Mouse (Mus musculus): Measurements from ENCODE around the gene Rock2. TPM values are rescaled to one million over a fixed set of nuclear protein-coding genes. Genes with fewer than 3 reads are reported as not detected.

Rock2 gene
- polyA plus RNA-seq, 1 experiment = 5.9 TPM

GRCm38 (mm10) chr12:16872006-16872405 lies 22.7 kb upstream of the Rock2 start:
- no peak overlapping the region for H3K4me3 ChIP-seq (ENCODE audit: insufficient read depth, low read depth, low read length)
- WGBS = 97% methylated on average over 1 of the region's 1 CpGs
- TF ChIP-seq CTCF (conservative IDR thresholded peaks at IDR 0.05; ENCODE audit: insufficient read depth, insufficient read length, low read depth, low read length) (no peak), POLR2A (IDR thresholded peaks at IDR 0.05; ENCODE audit: low read depth, low read length) (no peak)
- H3K4me1 ChIP-seq (ENCODE audit: control insufficient read depth, insufficient read depth, low read length) = peaks cover 24% of the 10 kb centered on the region
- no peaks in the 10 kb centered on the region for H3K27me3 ChIP-seq (replicated peaks; ENCODE audit: control insufficient read depth, insufficient read depth, low read length)
- DNase-seq = no peak
- H3K27ac ChIP-seq (ENCODE audit: insufficient read depth, low read depth, low read length) = no peak overlapping the region
- no peaks in the 10 kb centered on the region for H3K36me3 ChIP-seq (ENCODE audit: control insufficient read depth, insufficient read depth, low read length)

GRCm38 (mm10) chr12:16872926-16873464 lies 21.7 kb upstream of the Rock2 start:
- DNase-seq = no peak
- WGBS = 60% methylated on average over 7 of the region's 7 CpGs
- Histone ChIP-seq H3K4me3 (ENCODE audit: insufficient read depth, low read depth, low read length) (no peak overlapping the region), H3K4me1 (ENCODE audit: control insufficient read depth, insufficient read depth, low read length) (peaks cover 28% of the 10 kb centered on the region), H3K27me3 (replicated peaks; ENCODE audit: control insufficient read depth, insufficient read depth, low read length) (no peaks in the 10 kb centered on the region), H3K36me3 (ENCODE audit: control insufficient read depth, insufficient read depth, low read length) (no peaks in the 10 kb centered on the region), H3K27ac (ENCODE audit: insufficient read depth, low read depth, low read length) (no peak overlapping the region)
- no peak for TF ChIP-seq POLR2A (IDR thresholded peaks at IDR 0.05; ENCODE audit: low read depth, low read length)

GRCm38 (mm10) chr12:16873549-16873948 lies 21.1 kb upstream of the Rock2 start:
- H3K27me3 ChIP-seq (replicated peaks; ENCODE audit: control insufficient read depth, insufficient read depth, low read length) = no peaks in the 10 kb centered on the region
- WGBS = 90% methylated on average over 7 of the region's 7 CpGs
- TF ChIP-seq POLR2A (IDR thresholded peaks at IDR 0.05; ENCODE audit: low read depth, low read length) (no peak), CTCF (conservative IDR thresholded peaks at IDR 0.05; ENCODE audit: insufficient read depth, insufficient read length, low read depth, low read length) (no peak)
- peaks cover 28% of the 10 kb centered on the region for H3K4me1 ChIP-seq (ENCODE audit: control insufficient read depth, insufficient read depth, low read length)
- peak overlapping the region; percentile 29; the same call in 1 of the 2 replicates for H3K27ac ChIP-seq (ENCODE audit: insufficient read depth, low read depth, low read length)
- no peaks in the 10 kb centered on the region for H3K36me3 ChIP-seq (ENCODE audit: control insufficient read depth, insufficient read depth, low read length)
- no peak for DNase-seq
- H3K4me3 ChIP-seq (ENCODE audit: insufficient read depth, low read depth, low read length) = no peak overlapping the region

GRCm38 (mm10) chr12:16874086-16874485 lies 20.6 kb upstream of the Rock2 start:
- H3K4me1 ChIP-seq (ENCODE audit: control insufficient read depth, insufficient read depth, low read length) = peaks cover 28% of the 10 kb centered on the region
- 3% methylated on average over 2 of the region's 2 CpGs for WGBS
- DNase-seq = peak; percentile 95
- no peak for TF ChIP-seq POLR2A (IDR thresholded peaks at IDR 0.05; ENCODE audit: low read depth, low read length)
- TF ChIP-seq CTCF (conservative IDR thresholded peaks at IDR 0.05; ENCODE audit: insufficient read depth, insufficient read length, low read depth, low read length) = no peak
- no peak overlapping the region for H3K27ac ChIP-seq (ENCODE audit: insufficient read depth, low read depth, low read length)
- no peak overlapping the region for H3K4me3 ChIP-seq (ENCODE audit: insufficient read depth, low read depth, low read length)
- no peaks in the 10 kb centered on the region for H3K36me3 ChIP-seq (ENCODE audit: control insufficient read depth, insufficient read depth, low read length)
- no peaks in the 10 kb centered on the region for H3K27me3 ChIP-seq (replicated peaks; ENCODE audit: control insufficient read depth, insufficient read depth, low read length)

GRCm38 (mm10) chr12:16875269-16875668 lies 19.4 kb upstream of the Rock2 start:
- no peak overlapping the region for H3K4me3 ChIP-seq (ENCODE audit: insufficient read depth, low read depth, low read length)
- peaks cover 23% of the 10 kb centered on the region for H3K4me1 ChIP-seq (ENCODE audit: control insufficient read depth, insufficient read depth, low read length)
- H3K27me3 ChIP-seq (replicated peaks; ENCODE audit: control insufficient read depth, insufficient read depth, low read length) = no peaks in the 10 kb centered on the region
- H3K27ac ChIP-seq (ENCODE audit: insufficient read depth, low read depth, low read length) = no peak overlapping the region
- no peak for TF ChIP-seq CTCF (conservative IDR thresholded peaks at IDR 0.05; ENCODE audit: insufficient read depth, insufficient read length, low read depth, low read length)
- no peak for TF ChIP-seq POLR2A (IDR thresholded peaks at IDR 0.05; ENCODE audit: low read depth, low read length)
- DNase-seq = no peak
- H3K36me3 ChIP-seq (ENCODE audit: control insufficient read depth, insufficient read depth, low read length) = no peaks in the 10 kb centered on the region
- WGBS = 67% methylated on average over 4 of the region's 4 CpGs

GRCm38 (mm10) chr12:16875678-16876077 lies 19.0 kb upstream of the Rock2 start:
- no peak overlapping the region for H3K27ac ChIP-seq (ENCODE audit: insufficient read depth, low read depth, low read length)
- DNase-seq = no peak
- WGBS = 74% methylated on average over 7 of the region's 7 CpGs
- peaks cover 19% of the 10 kb centered on the region; the same call in 1 of the 2 replicates for H3K4me1 ChIP-seq (ENCODE audit: control insufficient read depth, insufficient read depth, low read length)
- TF ChIP-seq CTCF (conservative IDR thresholded peaks at IDR 0.05; ENCODE audit: insufficient read depth, insufficient read length, low read depth, low read length) (no peak), POLR2A (IDR thresholded peaks at IDR 0.05; ENCODE audit: low read depth, low read length) (no peak)
- no peak overlapping the region for H3K4me3 ChIP-seq (ENCODE audit: insufficient read depth, low read depth, low read length)
- no peaks in the 10 kb centered on the region for H3K36me3 ChIP-seq (ENCODE audit: control insufficient read depth, insufficient read depth, low read length)
- no peaks in the 10 kb centered on the region for H3K27me3 ChIP-seq (replicated peaks; ENCODE audit: control insufficient read depth, insufficient read depth, low read length)

- Histone ChIP-seq H3K27ac (ENCODE audit: insufficient read depth, low read depth, low read length) (peak overlapping the region; percentile 24; the same call in 1 of the 2 replicates), H3K27me3 (replicated peaks; ENCODE audit: control insufficient read depth, insufficient read depth, low read length) (no peaks in the 10 kb centered on the region), H3K4me1 (ENCODE audit: control insufficient read depth, insufficient read depth, low read length) (peaks cover 19% of the 10 kb centered on the region; the same call in 1 of the 2 replicates), H3K4me3 (ENCODE audit: insufficient read depth, low read depth, low read length) (no peak overlapping the region), H3K36me3 (ENCODE audit: control insufficient read depth, insufficient read depth, low read length) (no peaks in the 10 kb centered on the region)
- TF ChIP-seq POLR2A (IDR thresholded peaks at IDR 0.05; ENCODE audit: low read depth, low read length) (no peak), CTCF (conservative IDR thresholded peaks at IDR 0.05; ENCODE audit: insufficient read depth, insufficient read length, low read depth, low read length) (no peak)
- no peak for DNase-seq
- 72% methylated on average over 3 of the region's 3 CpGs for WGBS
Measured at GRCm38 (mm10) chr12:16876667-16877066, 18.0 kb upstream of the Rock2 start.
